Mouse (Mus musculus) G1E (cell line): ENCODE data around the gene Sorcs2. TPM values are rescaled to one million over a fixed set of nuclear protein-coding genes. Genes with fewer than 3 reads are reported as not detected.

ENCODE experiments used
- ATAC-seq: 2 replicates; pipeline ENCODE4 v1.8.0; 2016; ENCODE audit warnings: mild to moderate bottlenecking; ENCODE audit not compliant: insufficient number of reproducible peaks, poor library complexity, low FRiP score, severe bottlenecking; ENCODE audit errors: extremely low read depth
- DNase-seq: peaks from one replicate; pipeline ENCODE4 v3.0.0; 2012; ENCODE audit warnings: low spot score
- H3K27me3 ChIP-seq: 2 replicates; pipeline ENCODE4 v1.6.1; 2012; ENCODE audit warnings: mild to moderate bottlenecking, low read length, inconsistent platforms; ENCODE audit not compliant: insufficient read depth
- H3K36me3 ChIP-seq: replicated peaks from 2 replicates; pipeline ENCODE3; 2012; ENCODE audit warnings: mild to moderate bottlenecking, inconsistent platforms
- H3K4me1 ChIP-seq: 2 replicates; pipeline ENCODE4 v1.6.1; 2012; ENCODE audit warnings: low read depth, low read length, inconsistent platforms, mixed read lengths; ENCODE audit not compliant: insufficient read depth
- H3K4me3 ChIP-seq: 2 replicates; pipeline ENCODE4 v1.5.1; 2012; ENCODE audit warnings: low read depth, mild to moderate bottlenecking, inconsistent platforms, low read length, moderate library complexity, mixed read lengths
- H3K9me3 ChIP-seq: replicated peaks from 2 replicates; pipeline ENCODE4 v1.6.1; 2012; ENCODE audit warnings: inconsistent platforms
- CTCF ChIP-seq: IDR thresholded peaks from 2 replicates; pipeline ENCODE4 v1.5.1; 2012; ENCODE audit warnings: low read depth, low read length, inconsistent platforms, mixed read lengths
- GATA1 ChIP-seq: IDR thresholded peaks from 2 replicates; pipeline ENCODE4 v1.6.1; 2012; ENCODE audit warnings: borderline replicate concordance, low read length, inconsistent platforms, mixed read lengths
- GATA2 ChIP-seq: IDR thresholded peaks from 2 replicates; pipeline ENCODE4 v1.6.1; 2012; ENCODE audit warnings: low read depth, low read length, inconsistent platforms, borderline replicate concordance
- POLR2AphosphoS5 ChIP-seq: IDR thresholded peaks from 2 replicates; pipeline ENCODE4 v1.6.1; 2012; ENCODE audit warnings: low read depth, low read length, inconsistent platforms; ENCODE audit not compliant: insufficient replicate concordance
- TAL1 ChIP-seq: conservative IDR thresholded peaks from 2 replicates; pipeline ENCODE4 v1.6.1; 2012; ENCODE audit warnings: low read depth, low read length, inconsistent platforms, mixed read lengths
- polyA plus RNA-seq: library from polyadenylated mRNA; stranded (reverse); fragments of >175 nt; gene quantifications from 2 replicates; pipeline ENCODE4 v1.2.3, GENCODE M21; 2012
- total RNA-seq, 2 experiments: library from RNA; stranded (forward) in 1 of 2; stranded (reverse) in 1 of 2; fragments of 200-1000 nt in 1 of 2; fragments of >200 nt in 1 of 2; fragmentation: Nextera tagmentation in 1 of 2; gene quantifications; 2 replicates each; pipeline ENCODE4 v1.2.3; 2014 to 2017

Sorcs2 gene
- total and polyA plus RNA-seq, 3 experiments: 0.04 to 0.22 TPM; not detected in 1

- DNase-seq: no peak
- Histone ChIP-seq H3K4me1 (no peaks in the 10 kb centered on the region), H3K36me3 (no peaks in the 10 kb centered on the region), H3K27me3 (peaks cover 9% of the 10 kb centered on the region), H3K4me3 (no peak overlapping the region), H3K9me3 (no peaks in the 10 kb centered on the region)
- TF ChIP-seq TAL1 (no peak), CTCF (no peak), GATA2 (no peak), GATA1 (no peak), POLR2AphosphoS5 (no peak)
- no peak for ATAC-seq
Measured at GRCm38 (mm10) chr5:36174569-36175115, 223.3 kb downstream of the Sorcs2 start.

- no peak for ATAC-seq
- no peak for TF ChIP-seq GATA1
- H3K4me3 ChIP-seq: no peak overlapping the region
- H3K9me3 ChIP-seq: no peaks in the 10 kb centered on the region
- no peaks in the 10 kb centered on the region; the same call in 1 of the 2 replicates for H3K27me3 ChIP-seq
- no peaks in the 10 kb centered on the region for H3K36me3 ChIP-seq
- DNase-seq: no peak
- H3K4me1 ChIP-seq: no peaks in the 10 kb centered on the region
Measured at GRCm38 (mm10) chr5:36168963-36169650, 228.8 kb downstream of the Sorcs2 start.

GRCm38 (mm10) chr5:36166346-36167013 is 231.5 kb downstream of the Sorcs2 start:
- H3K9me3 ChIP-seq: no peaks in the 10 kb centered on the region
- TF ChIP-seq CTCF (no peak), TAL1 (no peak), POLR2AphosphoS5 (no peak), GATA2 (no peak), GATA1 (no peak)
- H3K36me3 ChIP-seq: no peaks in the 10 kb centered on the region
- no peak for DNase-seq
- H3K4me3 ChIP-seq: no peak overlapping the region
- no peaks in the 10 kb centered on the region for H3K4me1 ChIP-seq
- no peak for ATAC-seq
- H3K27me3 ChIP-seq: no peaks in the 10 kb centered on the region; the same call in 1 of the 2 replicates

- no peak overlapping the region for H3K4me3 ChIP-seq
- TF ChIP-seq CTCF (no peak), GATA2 (no peak), GATA1 (no peak), TAL1 (no peak), POLR2AphosphoS5 (no peak)
- H3K36me3 ChIP-seq: no peaks in the 10 kb centered on the region
- H3K4me1 ChIP-seq: no peaks in the 10 kb centered on the region
- ATAC-seq: no peak
- no peaks in the 10 kb centered on the region; the same call in 1 of the 2 replicates for H3K27me3 ChIP-seq
- H3K9me3 ChIP-seq: no peaks in the 10 kb centered on the region
- DNase-seq: no peak
Measured at GRCm38 (mm10) chr5:36165424-36166302, 232.3 kb downstream of the Sorcs2 start.

GRCm38 (mm10) chr5:36154879-36155485 is 243.0 kb downstream of the Sorcs2 start:
- TF ChIP-seq GATA2 (no peak), TAL1 (no peak), GATA1 (no peak), POLR2AphosphoS5 (no peak), CTCF (no peak)
- DNase-seq (no peak), ATAC-seq (no peak)
- Histone ChIP-seq H3K9me3 (no peaks in the 10 kb centered on the region), H3K27me3 (no peaks in the 10 kb centered on the region; the same call in 1 of the 2 replicates), H3K36me3 (no peaks in the 10 kb centered on the region), H3K4me1 (no peaks in the 10 kb centered on the region), H3K4me3 (no peak overlapping the region)

- no peak overlapping the region for H3K4me3 ChIP-seq
- no peaks in the 10 kb centered on the region for H3K9me3 ChIP-seq
- no peak for DNase-seq
- H3K36me3 ChIP-seq: no peaks in the 10 kb centered on the region
- no peaks in the 10 kb centered on the region for H3K4me1 ChIP-seq
- no peak for ATAC-seq
- H3K27me3 ChIP-seq: no peaks in the 10 kb centered on the region; the same call in 1 of the 2 replicates
- no peak for TF ChIP-seq POLR2AphosphoS5
- TF ChIP-seq GATA2: no peak
- no peak for TF ChIP-seq TAL1
- TF ChIP-seq CTCF: no peak
- no peak for TF ChIP-seq GATA1
Measured at GRCm38 (mm10) chr5:36153261-36153660, 244.7 kb downstream of the Sorcs2 start.
